Mouse (Mus musculus) urinary bladder, adult 18-20 months (tissue): ENCODE data around the gene Lrmda.

Source experiments
- DNase-seq, 2 experiments: peaks; one replicate each; pipeline ENCODE4 v3.0.0; 2022; ENCODE audit warnings: low spot score in 2 of 2, mixed read lengths in 2 of 2

The Lrmda gene

DNA sequence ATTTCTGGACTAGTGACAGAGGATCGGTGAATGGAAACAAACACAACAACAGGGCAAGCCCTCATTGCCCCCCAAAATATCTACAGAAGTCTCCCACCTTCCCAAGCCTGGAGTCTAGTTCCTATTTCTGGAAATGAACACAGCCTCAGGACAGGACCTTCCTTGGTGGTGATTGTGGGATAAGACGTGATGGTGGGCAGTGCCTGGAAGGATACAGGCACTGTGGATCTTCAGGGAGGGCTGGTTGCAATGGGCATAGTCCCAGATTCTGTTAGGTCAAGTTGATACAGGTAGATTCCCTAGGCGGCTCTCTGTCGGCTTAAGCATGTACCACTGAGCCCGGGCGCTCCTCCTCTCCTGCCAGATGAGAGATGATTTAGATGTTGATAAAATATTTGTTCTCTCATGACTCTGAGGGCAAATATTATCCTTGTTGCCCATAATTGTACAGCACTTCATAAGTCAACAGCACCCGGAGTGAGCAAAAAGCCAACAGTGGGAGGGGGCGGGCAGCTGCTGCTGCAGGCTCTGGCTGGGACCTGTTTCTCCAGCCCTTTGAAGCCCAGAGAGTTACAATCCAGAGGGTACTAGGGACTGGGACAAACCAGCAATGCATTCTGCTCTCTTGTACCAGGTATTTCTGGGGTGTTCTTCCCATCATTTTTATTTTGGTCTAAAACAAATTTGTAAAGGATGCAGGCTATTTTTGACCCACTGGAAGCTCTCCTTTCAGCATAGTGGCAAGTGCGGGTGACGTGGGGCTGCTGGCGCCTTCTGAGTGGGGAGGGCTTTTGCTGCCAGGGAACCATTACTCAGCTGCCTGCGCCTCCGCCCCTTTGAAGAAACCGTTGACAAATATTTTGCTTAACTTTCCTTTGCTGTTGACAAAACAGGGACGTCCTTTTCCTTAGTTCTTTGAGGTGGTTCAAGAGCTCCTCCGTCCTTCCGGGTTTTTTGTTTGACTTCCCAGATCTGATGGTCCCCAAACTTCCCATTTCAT is 630.8 kb downstream of the Lrmda start:
- peak; percentile 44 to 69 for DNase-seq

DNA sequence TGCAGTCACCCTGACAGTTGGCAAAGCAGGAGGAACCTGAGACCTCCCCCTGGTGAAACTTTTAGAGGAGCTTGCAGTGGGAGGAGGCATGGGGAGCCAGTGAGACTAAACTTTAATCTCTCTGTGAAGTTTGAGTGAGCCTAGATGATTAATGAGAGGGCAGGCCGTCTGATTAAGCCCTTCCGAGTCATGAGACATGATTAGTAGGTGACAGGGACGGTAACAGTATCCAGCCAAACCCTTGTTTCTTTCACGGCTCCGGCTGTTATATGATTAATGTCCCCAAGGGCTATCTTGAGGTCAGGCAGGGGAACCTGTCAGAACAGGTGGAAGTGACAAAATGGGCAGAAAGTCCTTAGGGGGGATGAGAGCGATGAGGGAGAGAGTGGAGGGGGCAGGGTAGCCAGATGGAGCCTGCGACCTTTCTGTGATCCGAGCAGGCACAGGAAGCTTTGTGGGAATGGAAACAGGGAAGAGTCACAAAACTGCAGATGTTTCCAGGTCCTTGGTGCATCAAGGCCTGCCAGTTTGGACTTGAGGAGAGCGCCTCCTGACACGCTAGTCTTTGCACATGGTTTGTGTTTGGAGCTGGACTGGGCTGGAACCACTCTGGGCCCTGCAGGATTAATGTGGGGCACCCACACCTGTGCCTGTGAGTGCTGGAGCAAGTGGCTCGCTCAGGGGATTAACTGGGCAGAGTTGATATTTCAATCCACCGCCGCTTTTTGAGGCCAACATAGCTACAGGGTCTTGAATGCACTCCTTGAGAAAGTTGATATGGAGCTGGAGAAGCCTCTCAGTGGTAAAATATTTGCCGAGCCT is 631.8 kb downstream of the Lrmda start:
- DNase-seq, result peak; percentile 45 to 51

DNA sequence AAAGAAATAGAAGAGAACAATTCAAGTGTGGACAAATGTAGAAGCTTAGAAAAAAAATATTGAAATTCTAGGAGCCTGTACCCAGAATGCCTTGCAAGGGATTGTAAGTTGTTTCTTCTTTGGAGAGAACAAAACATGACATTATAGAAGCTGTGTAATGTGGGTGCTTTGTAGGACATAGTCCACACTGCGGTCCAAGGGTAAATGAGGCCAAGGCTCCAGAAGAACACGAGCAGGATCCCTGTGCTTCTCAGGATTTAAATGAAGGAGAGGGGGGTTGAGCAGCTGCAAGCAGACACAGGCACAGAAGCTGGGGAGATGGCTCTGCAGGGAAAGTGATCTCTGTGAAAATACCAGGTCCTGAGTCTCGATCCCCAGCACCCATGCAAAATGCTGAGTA is 643.0 kb downstream of the Lrmda start:
- DNase-seq, result no peak

DNA sequence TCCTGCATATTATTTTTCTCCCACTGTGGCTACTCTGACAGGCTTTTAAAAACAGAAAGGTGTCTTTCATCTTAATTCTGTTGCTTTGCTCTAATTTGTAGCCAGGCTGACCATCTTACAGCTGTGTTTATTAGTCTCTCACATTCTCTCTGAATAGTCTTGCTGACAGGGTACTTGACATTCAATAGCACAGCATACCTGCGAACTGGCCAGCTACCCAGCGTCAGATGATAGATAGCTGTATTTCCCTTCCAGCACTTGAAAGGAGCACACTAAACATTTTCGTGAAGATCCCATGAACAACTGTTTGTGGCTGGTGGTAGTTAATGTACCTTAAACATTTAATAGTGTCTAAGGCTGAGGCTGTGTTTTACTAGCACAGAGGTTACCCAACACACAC is 646.9 kb downstream of the Lrmda start:
- no peak for DNase-seq

DNA sequence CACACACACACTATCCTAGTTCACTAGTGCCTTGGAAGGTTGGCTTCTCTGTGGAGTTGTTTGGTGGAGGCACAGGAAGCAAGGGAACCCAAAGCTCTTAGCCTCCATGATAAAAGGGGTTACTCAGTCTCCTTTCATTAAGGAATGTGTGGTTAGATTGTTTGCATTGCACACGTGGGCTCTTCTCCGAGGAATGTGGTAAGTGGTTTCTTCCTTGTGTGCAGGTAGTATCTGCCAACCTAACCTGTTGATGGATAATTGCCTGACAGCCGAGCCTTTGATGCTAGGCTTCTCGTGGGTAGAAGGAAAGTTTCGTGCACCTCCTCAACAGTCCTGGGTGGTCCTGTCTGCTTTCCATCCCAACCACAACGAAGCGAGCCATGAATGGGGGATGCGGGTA is 648.8 kb downstream of the Lrmda start:
- no peak for DNase-seq

DNA sequence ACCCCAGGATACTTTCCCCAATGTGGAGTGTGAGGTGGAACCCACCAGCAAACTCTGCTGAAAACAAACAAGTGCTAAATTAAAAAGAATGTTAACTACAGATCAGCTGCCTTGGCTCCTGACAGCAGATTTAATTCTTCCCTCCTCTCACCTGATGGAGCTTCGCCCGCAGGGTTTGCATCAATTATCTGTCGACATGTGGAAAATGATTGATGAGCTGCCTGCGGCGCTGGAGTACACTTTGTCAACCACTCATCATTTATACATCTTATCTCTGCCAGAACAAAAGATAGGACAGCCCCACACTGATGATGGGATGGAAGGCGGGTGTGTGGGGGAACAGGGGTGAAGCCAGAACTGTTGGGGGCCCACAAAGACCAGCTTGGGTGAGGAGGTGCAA is 649.2 kb downstream of the Lrmda start:
- no peak for DNase-seq

DNA sequence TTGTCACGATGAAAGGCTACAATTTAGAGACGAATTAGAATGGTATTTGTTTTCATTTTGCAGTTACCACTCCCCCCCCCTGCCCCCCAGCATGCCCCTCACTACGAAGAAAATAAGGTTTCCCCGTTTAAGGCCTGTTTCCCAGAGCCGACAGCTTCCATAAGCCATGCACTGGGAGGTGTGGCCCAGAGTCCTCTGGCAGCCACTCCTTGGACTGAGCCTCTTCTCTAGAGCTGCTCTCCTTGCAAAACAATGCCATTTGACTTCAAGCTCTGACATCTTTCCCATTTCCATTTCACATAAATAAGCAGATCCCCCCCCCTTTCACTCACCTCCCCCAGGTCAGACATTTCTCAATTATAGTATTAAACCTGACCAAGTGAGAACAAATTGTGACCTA is 654.1 kb downstream of the Lrmda start:
- no peak for DNase-seq

DNA sequence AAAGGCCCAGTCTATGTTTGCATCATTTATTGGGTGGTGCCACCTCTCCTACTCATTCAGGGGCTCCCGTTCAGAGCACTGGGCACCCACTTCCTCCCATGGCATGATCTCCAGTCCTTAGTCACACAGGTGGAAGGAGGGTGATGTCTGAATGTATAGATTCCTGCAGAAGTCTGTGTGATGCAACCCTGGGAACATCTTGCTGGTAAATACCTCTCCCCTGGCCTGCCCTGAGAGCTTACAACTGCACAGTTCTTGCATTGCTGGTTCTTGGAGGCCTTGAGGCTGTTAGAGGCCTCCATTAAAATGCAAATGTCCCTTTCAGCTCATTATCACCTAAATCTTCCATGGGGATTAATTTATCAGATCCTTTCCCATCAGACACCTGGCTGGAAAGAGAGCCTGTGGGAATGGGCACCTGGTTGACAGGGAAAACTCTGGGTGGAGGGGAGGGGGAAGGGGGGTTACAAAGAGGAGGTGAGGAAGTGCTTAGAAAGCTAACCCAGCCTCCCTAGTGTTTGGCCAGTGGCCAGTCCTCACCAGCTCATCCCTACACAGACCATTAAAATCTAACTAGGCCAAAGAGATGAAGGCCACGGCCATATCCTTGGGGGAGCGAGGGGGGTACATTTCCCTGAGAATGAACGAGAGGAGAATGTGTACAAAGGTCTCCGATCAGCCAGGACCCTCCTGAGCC is 659.6 kb downstream of the Lrmda start:
- DNase-seq, result no peak

DNA sequence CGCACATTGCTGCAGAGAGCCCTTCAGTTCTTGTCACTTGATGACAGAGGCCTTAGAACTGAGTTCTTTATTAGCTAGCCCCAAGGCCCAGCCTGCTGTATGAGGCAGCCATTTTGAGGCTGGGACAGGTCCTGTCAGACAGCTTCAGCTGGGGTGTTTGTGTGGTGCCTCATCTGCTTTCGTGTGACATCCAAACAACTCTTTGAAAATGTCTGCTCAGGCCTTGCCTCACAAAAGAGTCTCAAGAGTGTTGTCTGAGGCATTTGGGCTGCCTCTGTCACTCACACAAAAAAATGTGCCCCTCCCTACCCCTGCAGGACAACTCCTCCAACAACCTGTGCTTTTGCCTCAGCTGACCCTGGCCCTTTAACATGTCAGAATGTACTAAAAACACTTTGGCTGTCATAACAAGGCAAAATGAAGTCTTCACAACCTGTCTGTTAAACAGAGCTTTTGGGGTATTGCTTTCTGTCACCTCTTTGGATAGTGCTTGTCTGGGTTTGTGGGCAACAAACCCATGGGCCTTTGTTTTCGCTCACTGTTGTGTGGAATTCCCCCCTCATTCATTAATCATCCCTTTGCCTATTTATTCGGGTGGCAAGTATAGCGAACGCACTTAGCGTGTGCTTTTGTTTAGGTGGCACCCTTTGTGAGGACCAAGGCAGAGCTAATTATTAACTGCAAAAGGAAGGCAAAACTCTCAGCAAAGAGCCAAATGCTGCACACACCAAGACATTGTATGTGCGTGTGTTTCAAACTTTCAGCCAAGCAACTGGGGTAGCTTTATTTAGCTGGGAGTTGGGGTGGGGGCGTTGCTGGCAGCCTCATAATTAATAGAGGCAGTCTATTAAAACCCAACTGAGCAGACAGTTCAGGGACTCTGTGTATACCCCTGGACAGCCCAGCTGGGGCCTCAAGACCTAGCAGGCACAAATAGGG is 660.5 kb downstream of the Lrmda start:
- DNase-seq, result no peak

DNA sequence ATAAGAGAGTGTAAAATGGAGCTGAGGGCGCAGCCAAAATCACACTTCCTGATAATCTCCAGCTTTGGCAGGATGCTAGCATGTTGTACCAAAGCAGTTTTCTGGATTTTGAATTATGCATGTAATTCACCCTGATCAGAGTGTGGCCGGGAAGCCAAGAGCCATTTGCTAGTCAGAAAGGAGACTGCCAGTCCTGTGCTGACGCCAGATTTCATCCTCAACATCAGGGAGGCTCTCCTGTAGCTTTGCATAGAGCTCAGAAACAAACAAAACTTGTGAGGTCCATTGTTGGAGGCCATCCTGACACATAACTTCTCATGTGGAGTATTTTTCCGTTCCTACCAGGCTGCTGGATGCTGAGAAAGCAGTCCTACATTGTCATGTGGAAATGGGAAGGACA is 667.4 kb downstream of the Lrmda start:
- no peak for DNase-seq

DNA sequence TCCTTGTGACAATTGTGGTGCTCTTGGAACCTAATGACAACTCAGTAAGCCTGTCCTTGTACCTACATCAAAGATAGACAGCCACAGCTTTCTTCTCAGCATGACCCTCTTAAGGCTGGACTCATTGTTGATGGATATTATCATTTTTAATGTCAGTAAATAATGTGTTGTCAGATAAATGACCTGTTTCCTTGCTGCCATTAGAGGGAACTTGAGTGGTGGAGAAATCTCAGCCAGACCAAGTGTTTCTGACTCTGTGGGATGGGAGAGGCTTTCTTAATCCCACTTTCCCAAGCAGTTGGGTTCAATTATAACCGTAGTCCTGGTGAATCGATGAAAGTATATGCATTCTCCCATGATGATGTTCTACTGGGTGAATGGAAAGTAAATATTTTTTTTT is 668.9 kb downstream of the Lrmda start:
- DNase-seq, result no peak

DNA sequence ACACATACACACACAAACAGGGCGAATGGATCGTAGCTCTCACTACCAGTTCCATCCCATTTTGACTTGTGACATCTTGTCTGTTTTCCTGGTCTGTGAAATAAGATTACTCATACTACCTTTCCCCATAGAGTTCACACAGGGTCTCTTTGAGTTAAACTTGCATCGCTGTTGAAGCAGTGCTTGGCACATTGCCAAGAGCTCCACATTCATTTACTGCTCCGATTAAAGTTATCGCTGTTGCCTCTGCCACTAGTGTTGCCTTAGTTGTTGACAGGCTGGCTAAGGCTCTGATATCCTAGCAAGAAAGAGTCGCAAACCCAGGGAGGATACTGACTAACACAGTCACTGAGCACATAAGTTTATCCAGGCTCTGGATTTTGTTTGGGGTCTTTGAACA is 675.9 kb downstream of the Lrmda start:
- DNase-seq, result peak in 1 of 2 experiments; percentile 33

DNA sequence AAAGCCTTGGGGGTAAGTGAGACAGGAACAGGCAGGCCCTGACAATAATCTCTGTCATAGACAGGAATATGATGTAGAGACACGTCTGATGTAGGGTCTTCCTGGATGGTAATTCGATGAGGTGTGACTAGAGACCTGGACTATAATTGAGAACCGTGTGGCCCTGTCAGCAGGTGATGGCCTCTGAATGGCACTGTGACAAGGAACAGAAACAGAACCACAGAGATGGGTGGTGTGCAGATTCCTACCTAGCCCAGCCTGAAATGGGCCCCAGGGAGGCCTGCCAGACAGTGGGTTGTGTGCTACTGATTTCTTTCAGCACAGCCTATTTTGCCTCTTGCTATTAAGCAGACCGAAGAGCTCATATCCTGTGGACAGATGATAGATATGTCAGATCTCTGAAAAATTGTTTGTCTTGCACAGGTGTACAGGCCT is 676.4 kb downstream of the Lrmda start:
- DNase-seq, result no peak

DNA sequence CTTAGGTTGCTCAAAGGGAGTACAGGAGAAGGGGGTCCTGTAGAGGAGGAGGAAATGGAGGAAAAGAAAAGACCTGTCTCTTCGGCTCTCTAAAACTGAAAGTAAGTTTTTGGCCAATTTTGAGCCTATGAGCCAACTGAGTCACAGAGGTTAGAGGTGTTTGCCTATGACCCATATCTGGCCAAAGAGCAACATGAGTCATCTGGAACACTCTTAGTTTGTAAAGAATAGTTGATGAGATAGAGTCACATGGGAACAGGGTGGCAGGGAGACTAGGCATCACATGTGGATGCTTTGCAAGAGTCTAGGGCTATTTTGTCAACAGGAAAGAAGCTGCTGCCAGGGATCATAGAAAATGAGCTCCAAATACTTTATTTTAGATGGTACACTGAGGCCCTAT is 680.7 kb downstream of the Lrmda start:
- DNase-seq, result no peak

DNA sequence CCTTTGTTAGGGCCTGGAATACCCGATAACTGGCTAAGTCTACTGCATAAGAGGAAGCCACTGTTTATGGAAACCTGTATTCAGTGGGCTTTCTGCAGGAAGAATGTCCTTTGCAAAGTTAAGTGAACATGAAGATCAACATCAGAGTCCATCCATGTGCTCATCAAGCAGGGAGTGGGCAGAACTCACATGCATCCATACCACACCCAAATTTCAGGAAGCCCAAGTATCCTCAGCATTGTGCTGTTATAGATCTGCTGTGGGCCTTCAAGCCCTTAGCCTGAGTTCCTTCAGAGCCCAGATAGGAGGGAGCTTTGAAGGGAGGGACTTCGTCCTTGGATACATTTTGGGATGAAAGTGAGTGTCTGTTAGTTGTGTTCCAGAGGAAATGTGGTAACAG is 681.2 kb downstream of the Lrmda start:
- no peak for DNase-seq

DNA sequence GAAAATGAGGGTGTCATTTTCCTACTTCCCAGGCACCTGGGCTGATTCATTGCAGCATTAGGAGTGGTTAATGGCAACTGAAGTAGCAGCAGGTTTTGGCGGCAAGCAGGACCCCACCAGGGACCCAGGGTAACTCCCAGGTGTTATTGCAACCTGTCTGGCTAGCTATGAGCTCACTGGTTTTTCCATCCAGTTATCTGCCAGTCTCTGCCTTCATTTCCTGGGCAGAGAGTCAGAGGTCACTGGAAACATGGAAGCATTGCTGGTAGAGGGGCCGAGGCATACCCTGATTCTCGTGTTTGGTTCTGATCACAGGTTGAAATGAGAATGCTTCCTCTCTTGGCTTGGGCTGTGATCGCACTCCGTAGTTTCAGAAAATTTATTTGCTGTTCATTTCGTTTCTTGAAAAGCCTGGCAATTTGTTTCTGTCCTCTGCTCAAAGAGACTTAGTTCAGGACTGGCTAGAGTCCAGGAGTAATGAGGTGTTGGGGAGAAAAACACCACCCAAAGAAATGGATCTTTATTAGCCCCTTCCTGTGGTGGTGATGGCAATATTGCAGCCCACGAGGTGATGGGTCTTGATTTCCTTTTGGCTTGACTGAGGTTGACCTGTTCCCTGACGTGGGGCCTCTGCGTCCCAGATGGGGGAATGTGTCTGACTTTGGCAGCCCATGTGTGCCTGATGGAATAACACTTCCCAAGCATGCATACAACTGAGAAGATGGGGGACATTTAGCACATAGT is 688.6 kb downstream of the Lrmda start:
- DNase-seq, result no peak

DNA sequence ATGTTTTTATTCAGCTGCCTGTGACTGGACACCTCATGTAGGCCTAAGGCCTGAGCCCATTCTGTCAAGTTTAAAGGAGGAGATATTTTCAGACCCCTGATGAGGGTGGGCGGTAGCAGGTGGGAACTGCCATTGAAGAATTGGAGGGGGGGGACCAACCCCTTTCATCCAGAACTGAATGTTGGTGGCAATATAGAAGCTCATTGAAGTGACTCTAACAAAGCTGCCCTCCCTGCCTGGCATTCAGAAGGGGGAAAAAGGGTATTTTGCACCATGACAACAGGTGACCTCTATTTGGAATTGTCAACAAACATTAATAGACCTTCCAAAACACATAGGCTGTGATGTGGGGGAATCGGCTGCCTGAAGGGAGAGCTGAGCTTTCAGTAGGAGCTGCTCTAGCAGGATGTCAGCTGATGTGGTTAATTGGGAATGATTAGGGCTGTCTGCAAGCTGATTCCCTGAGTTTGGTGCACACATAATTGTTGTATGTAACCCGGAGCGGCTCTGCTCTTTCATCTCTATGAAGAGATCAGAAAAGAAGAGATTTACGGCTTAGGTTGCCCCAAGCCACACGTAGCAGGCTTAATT is 690.7 kb downstream of the Lrmda start:
- no peak for DNase-seq

DNA sequence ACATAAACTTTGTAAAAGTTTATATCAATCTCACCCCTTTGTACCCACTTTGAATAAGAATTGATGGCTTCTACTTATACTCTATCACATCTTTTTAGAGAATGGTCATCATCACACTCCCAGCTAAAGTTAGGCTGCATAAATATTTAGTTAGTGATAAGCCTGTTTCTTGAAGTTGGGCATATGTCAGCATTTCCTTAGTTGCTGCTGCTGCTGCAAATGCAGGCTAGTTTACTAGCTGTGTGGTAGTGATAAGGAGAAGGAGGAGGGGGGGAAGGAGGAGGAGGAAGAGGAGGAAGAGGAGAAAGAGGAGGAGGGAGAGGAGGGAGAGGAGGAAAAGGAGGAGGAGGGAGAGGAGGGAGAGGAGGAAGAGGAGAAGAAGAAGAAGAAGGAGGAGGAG is 692.9 kb downstream of the Lrmda start:
- DNase-seq, result no peak

DNA sequence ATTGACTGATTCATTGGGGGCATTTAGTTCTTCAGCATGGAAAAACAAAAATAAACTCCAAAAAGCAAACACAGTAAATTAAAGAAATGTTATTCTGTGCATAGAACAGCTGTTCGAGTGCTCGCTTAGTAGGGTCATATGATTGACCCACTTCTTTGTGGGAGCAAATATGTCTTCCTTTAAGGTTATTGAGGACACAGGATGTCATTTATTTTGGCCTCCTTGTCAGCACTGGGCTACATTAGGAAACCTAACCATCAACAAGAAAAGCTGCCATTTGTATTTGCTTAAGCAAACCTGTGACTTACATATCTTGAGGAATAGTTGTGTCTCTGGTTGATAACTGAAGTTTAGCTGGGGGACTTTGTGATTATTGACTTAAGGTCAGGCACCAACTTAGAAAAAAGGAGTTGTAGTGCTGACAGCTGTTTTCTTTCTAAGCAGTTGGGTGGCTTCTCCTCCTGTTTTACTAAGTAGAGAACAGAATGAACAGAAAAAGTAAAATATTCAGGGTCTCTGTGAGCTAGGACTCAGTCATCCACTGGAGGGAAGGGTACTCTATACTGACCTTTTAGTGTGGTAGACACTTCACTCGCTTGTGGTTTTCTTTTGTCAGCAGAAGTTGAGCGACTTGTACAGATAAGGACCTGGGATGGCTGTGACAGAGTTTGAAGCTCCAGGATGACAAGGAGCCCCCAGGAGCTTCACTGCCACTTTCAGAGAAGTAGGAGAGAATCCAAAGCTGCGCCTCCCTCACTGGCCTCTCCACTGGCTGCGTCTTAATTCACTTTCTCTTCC is 696.3 kb downstream of the Lrmda start:
- no peak for DNase-seq
